Comparison of ENCODE assay signal across 19 mouse cellular contexts in genomic region chr3:22154522-22154921, GRCm38 (mm10).
"Had no signal": no experiment of that assay in that cellular context is flagged by ENCODE, and none has a peak within 500 bp of the region (broad histone marks: within the 10 kb centered on the region; RNA-seq: fewer than 3 reads in every experiment).

No protein-coding gene starts in this region.

- H3K4me1 ChIP-seq: midbrain, embryonic 10.5 days; midbrain, embryonic 12.5 days; neural tube, embryonic 13.5 days; neural tube, embryonic 15.5 days; stomach, embryonic 15.5 days had no signal

- H3K9me3 ChIP-seq: neural tube, embryonic 15.5 days; stomach, embryonic 15.5 days had no signal

- H3K4me3 ChIP-seq: midbrain, embryonic 10.5 days; midbrain, embryonic 12.5 days; myocyte; neural tube, embryonic 13.5 days; neural tube, embryonic 15.5 days; stomach, embryonic 15.5 days had no signal

- DNase-seq: lung, adult 18-20 months; lung, embryonic 14.5 days; lung, postnatal 10 days; lung, postnatal 4 days; midbrain, embryonic 14.5 days; retina, postnatal 1 day; right cerebral cortex, adult 18-20 months; right cerebral cortex, postnatal 25 days; right cerebral cortex, postnatal 4 days; thymus, adult 2 months; thymus, postnatal 25 days; thymus, postnatal 4 days had no signal

- H3K27me3 ChIP-seq: midbrain, embryonic 12.5 days; neural tube, embryonic 13.5 days; neural tube, embryonic 15.5 days; stomach, embryonic 15.5 days had no signal

- H3K9ac ChIP-seq: lung, embryonic 14.5 days; midbrain, embryonic 12.5 days; neural tube, embryonic 13.5 days; neural tube, embryonic 15.5 days; stomach, embryonic 15.5 days had no signal

- H3K36me3 ChIP-seq: neural tube, embryonic 15.5 days had no signal

- H3K27ac ChIP-seq: midbrain, embryonic 10.5 days; midbrain, embryonic 12.5 days; neural tube, embryonic 13.5 days; neural tube, embryonic 15.5 days; stomach, embryonic 15.5 days; stomach, postnatal 0 days had no signal
